Mouse (Mus musculus) ES-Bruce4 (cell line): Measurements from ENCODE around the gene Ypel2. TPM values are rescaled to one million over a fixed set of nuclear protein-coding genes. Genes with fewer than 3 reads are reported as not detected.

Source experiments
- H3K27ac ChIP-seq: 2 replicates; pipeline ENCODE4 v1.5.1; 2012; ENCODE audit warnings: low read length, inconsistent platforms; ENCODE audit not compliant: insufficient read depth
- H3K27me3 ChIP-seq: 2 replicates; pipeline ENCODE4 v1.6.1; 2012; ENCODE audit warnings: mild to moderate bottlenecking, low read length, inconsistent platforms; ENCODE audit not compliant: control insufficient read depth, poor library complexity, insufficient read depth, severe bottlenecking
- H3K36me3 ChIP-seq: 2 replicates; pipeline ENCODE4 v1.6.1; 2012; ENCODE audit warnings: inconsistent platforms, mild to moderate bottlenecking, low read length, moderate library complexity; ENCODE audit not compliant: control insufficient read depth, poor library complexity, insufficient read depth, severe bottlenecking
- H3K4me1 ChIP-seq: one replicate; pipeline ENCODE4 v1.8.1; 2011; ENCODE audit warnings: low read length; ENCODE audit not compliant: control insufficient read depth, insufficient read depth
- H3K4me3 ChIP-seq: 2 replicates; pipeline ENCODE4 v1.5.1; 2011; ENCODE audit warnings: low read depth, mild to moderate bottlenecking, low read length
- H3K9ac ChIP-seq: 2 replicates; pipeline ENCODE4 v1.6.1; 2012; ENCODE audit warnings: low read depth, mild to moderate bottlenecking, inconsistent platforms; ENCODE audit not compliant: poor library complexity, severe bottlenecking
- H3K9me3 ChIP-seq: replicated peaks from 2 replicates; pipeline ENCODE4 v1.6.1; 2012; ENCODE audit warnings: mild to moderate bottlenecking, low read length, inconsistent platforms; ENCODE audit not compliant: control insufficient read depth, poor library complexity, insufficient read depth, severe bottlenecking
- CTCF ChIP-seq: IDR thresholded peaks from one replicate; pipeline ENCODE4 v1.8.1; 2011; ENCODE audit warnings: low read depth, low read length
- EP300 ChIP-seq: IDR thresholded peaks from 2 replicates; pipeline ENCODE4 v1.6.1; 2011; ENCODE audit warnings: low read depth, low read length; ENCODE audit not compliant: insufficient read depth
- POLR2A ChIP-seq: IDR thresholded peaks from one replicate; pipeline ENCODE4 v1.8.1; 2011; ENCODE audit warnings: low read length; ENCODE audit not compliant: insufficient read depth
- polyA plus RNA-seq: library from polyadenylated mRNA; stranded (reverse); fragments of >200 nt; gene quantifications from 2 replicates; pipeline ENCODE4 v1.2.4, GENCODE M21; 2011; ENCODE audit warnings: low read depth; ENCODE audit not compliant: missing spikeins, insufficient read depth, insufficient read length

Ypel2 gene
- polyA plus RNA-seq, 1 experiment: 6.9 TPM

DNA sequence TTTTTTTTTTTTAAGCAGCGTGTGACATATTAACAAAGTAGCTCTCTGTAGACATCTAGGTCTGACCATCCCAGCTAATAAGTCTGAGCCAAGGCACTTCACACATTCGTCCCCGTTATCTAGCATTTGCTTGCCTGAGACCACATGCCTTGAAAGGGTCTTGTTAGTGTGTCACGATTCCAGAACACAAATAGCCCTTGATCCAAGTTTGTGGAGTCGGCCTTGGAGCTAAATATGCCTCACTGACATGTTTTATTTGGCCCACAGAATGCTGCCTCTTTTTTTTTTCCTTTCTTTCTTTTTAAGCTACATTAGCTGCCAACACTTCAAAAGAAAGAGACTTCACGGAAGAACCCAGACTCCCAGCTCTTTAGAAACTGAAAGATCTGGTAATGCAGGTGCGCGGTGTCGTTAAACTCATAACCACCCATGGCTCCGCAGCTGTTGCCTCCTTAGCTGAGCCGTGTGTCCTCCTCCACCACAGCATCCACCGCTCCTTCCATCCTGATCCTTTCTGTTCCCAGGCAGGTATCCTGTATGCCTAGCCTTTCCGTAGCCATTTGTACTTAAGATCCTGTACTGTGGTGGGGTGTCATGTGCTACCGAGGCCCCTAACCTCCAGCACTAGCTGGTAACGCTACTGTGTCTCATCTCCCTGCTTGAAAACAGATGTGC is 100.4 kb downstream of the Ypel2 start:
- no peak overlapping the region for H3K27ac ChIP-seq
- no peak overlapping the region for H3K9ac ChIP-seq
- no peaks in the 10 kb centered on the region for H3K27me3 ChIP-seq
- H3K9me3 ChIP-seq: no peaks in the 10 kb centered on the region
- H3K36me3 ChIP-seq: no peaks in the 10 kb centered on the region
- H3K4me1 ChIP-seq: peaks cover 3% of the 10 kb centered on the region
- no peak overlapping the region for H3K4me3 ChIP-seq
- TF ChIP-seq EP300: no peak
- TF ChIP-seq CTCF: no peak
- no peak for TF ChIP-seq POLR2A

Other genes with a start within 250 kb of the Ypel2 start
- gene Cltc, start 236.1 kb downstream of the Ypel2 start, polyA plus RNA-seq: 453 and 507 TPM in 2 replicates
- gene Dhx40, start 186.0 kb downstream of the Ypel2 start, polyA plus RNA-seq: 48.3 and 51.5 TPM in 2 replicates
- gene Gdpd1, start 80.4 kb upstream of the Ypel2 start, polyA plus RNA-seq: 6.3 TPM in 2 replicates
- gene Smg8, start 93.1 kb upstream of the Ypel2 start, polyA plus RNA-seq: 27.1 and 28.9 TPM in 2 replicates
- gene Prr11, start 115.0 kb upstream of the Ypel2 start, polyA plus RNA-seq: 34.3 and 36.7 TPM in 2 replicates
- gene Ska2, start 115.5 kb upstream of the Ypel2 start, polyA plus RNA-seq: 102 and 104 TPM in 2 replicates
- 51.4 and 55.9 TPM in 2 replicates for gene Trim37, start 133.4 kb upstream of the Ypel2 start, polyA plus RNA-seq